In the genomic region with DNA sequence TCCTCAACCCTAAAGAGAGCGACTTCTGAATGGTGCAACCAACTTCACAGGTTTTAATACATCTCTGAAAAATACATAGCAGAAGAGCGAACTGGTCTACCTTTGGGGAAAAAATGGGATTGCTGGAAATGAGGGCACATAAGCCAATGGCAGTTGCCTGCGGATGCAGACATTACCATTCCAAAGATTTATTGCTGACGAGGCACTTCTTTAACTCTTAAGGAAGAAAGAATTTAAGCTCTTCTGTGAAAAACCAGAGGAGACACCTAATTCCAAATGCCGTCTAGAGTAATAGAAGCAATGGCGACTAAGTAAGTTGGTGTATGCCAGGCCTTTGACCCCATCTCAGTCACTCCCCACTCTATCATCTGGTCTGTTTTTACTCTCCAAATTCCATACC, we compare ENCODE assay signal across 15 mouse cellular contexts.
"Had no signal": no experiment of that assay in that cellular context is flagged by ENCODE, and none has a peak within 500 bp of the region (broad histone marks: within the 10 kb centered on the region; RNA-seq: fewer than 3 reads in every experiment).

No protein-coding gene starts in this region.

- H3K4me3 ChIP-seq: neural tube, embryonic 15.5 days; stomach, embryonic 15.5 days had no signal

- H3K9ac ChIP-seq: neural tube, embryonic 15.5 days; stomach, embryonic 15.5 days had no signal

- H3K4me2 ChIP-seq: neural tube, embryonic 15.5 days; stomach, embryonic 15.5 days had no signal

- DNase-seq: retina, postnatal 1 day; right cerebral cortex, adult 18-20 months; right cerebral cortex, postnatal 14 days; right cerebral cortex, postnatal 25 days; right cerebral cortex, postnatal 4 days; spleen, adult 18-20 months; thymus, adult 18-20 months; thymus, adult 2 months; thymus, postnatal 14 days; thymus, postnatal 25 days; thymus, postnatal 36 days; thymus, postnatal 4 days had no signal

- H3K27me3 ChIP-seq: neural tube, embryonic 15.5 days; stomach, embryonic 15.5 days had no signal

- H3K36me3 ChIP-seq: neural tube, embryonic 15.5 days; stomach, embryonic 15.5 days had no signal

- H3K4me1 ChIP-seq: stomach, embryonic 15.5 days had no signal

- H3K9me3 ChIP-seq: neural tube, embryonic 15.5 days; stomach, embryonic 15.5 days had no signal

- H3K27ac ChIP-seq: neural tube, embryonic 15.5 days; stomach, embryonic 15.5 days; stomach, postnatal 0 days had no signal
